Mouse (Mus musculus) spleen, adult 2 months (tissue): ENCODE measurements around the gene Slc22a15.

Experiments used
- CTCF ChIP-seq: fragments of 200-500 bp; IDR thresholded peaks from 2 replicates; pipeline ENCODE4 v1.5.1; 2011; ENCODE audit warnings: mild to moderate bottlenecking, inconsistent platforms; ENCODE audit not compliant: insufficient read depth, insufficient read length, insufficient replicate concordance; ENCODE audit errors: extremely low read depth
- POLR2A ChIP-seq: fragments of 200-500 bp; IDR thresholded peaks from 2 replicates; pipeline ENCODE4 v1.6.1; 2011; ENCODE audit warnings: low read depth, low read length, inconsistent platforms

- TF ChIP-seq CTCF, result no peak
- no peak for TF ChIP-seq POLR2A
These were observed 24.3 kb upstream of the Slc22a15 start for GRCm38 (mm10) chr3:101948572-101948971.
